Mouse (Mus musculus): Measurements from ENCODE around the gene Angpt4. TPM values are rescaled to one million over a fixed set of nuclear protein-coding genes. Genes with fewer than 3 reads are reported as not detected.

The Angpt4 gene
- total and polyA plus RNA-seq, 3 experiments: 0.04 TPM; not detected in 2

GRCm38 (mm10) chr2:151947617-151948016 lies 36.6 kb downstream of the Angpt4 start:
- in situ Hi-C loops (cut with MboI; ENCODE audit: low pct_ligation_motif_present, low pct_unique_long_range_greater_than_20kb, low sequenced_read_pairs) (no loop called here), dilution Hi-C loops (cut with MboI; ENCODE audit: extremely low pct_ligation_motif_present, extremely low pct_unique_long_range_greater_than_20kb, low sequenced_read_pairs) (no loop called here)
- DNase-seq (ENCODE audit: extremely low read depth): no peak
- no peak overlapping the region for H3K9ac ChIP-seq (ENCODE audit: insufficient read depth, low read depth)
- no peak overlapping the region for H3K4me3 ChIP-seq (replicated peaks in 1 of 3; ENCODE audit: low read depth in 2 of 3, low read length in 2 of 3, poor library complexity in 1 of 3)
- no peaks in the 10 kb centered on the region for H3K9me3 ChIP-seq (replicated peaks; ENCODE audit: low read length)
- H3K79me2 ChIP-seq (replicated peaks; ENCODE audit: control insufficient read depth, extremely low read depth, insufficient read depth, poor library complexity, severe bottlenecking): no peaks in the 10 kb centered on the region
- H3K4me2 ChIP-seq (ENCODE audit: insufficient read depth, low read depth, poor library complexity, severe bottlenecking): no peak overlapping the region
- H3K4me1 ChIP-seq (ENCODE audit: control insufficient read depth in 1 of 2, insufficient read depth in 2 of 2): peaks cover 0 to 4% of the 10 kb centered on the region in 2 experiments; a peak in 1 of 4 replicates
- H3K36me3 ChIP-seq (replicated peaks in 1 of 2; ENCODE audit: control insufficient read depth in 1 of 2, insufficient read depth in 1 of 2, low read length in 1 of 2): no peaks in the 10 kb centered on the region
- H3K27me3 ChIP-seq (replicated peaks): peaks cover 5% of the 10 kb centered on the region
- no peak overlapping the region for H3K27ac ChIP-seq (ENCODE audit: insufficient read depth, low read depth)
- no peak for TF ChIP-seq JUN (IDR thresholded peaks at IDR 0.05; ENCODE audit: insufficient read depth, low read depth, low read length)
- no peak for TF ChIP-seq UBTF (IDR thresholded peaks at IDR 0.05; ENCODE audit: low read depth, low read length)
- TF ChIP-seq MYC (IDR thresholded peaks at IDR 0.05; ENCODE audit: low read depth, low read length): no peak
- no peak for TF ChIP-seq CHD1 (IDR thresholded peaks at IDR 0.05; ENCODE audit: low read depth, low read length)
- TF ChIP-seq HCFC1 (IDR thresholded peaks at IDR 0.05; ENCODE audit: low read depth, low read length): no peak
- no peak for TF ChIP-seq MAFK (IDR thresholded peaks at IDR 0.05; ENCODE audit: insufficient replicate concordance, low read length)
- TF ChIP-seq TCF12 (IDR thresholded peaks at IDR 0.05; ENCODE audit: low read depth, low read length): no peak
- TF ChIP-seq ZKSCAN1 (IDR thresholded peaks at IDR 0.05; ENCODE audit: borderline replicate concordance, low read depth, low read length): no peak
- no peak for TF ChIP-seq CTCF (conservative IDR thresholded peaks at IDR 0.05 in 1 of 2, IDR thresholded peaks at IDR 0.05 in 1 of 2; ENCODE audit: low read depth in 2 of 2, low read length in 2 of 2)
- TF ChIP-seq MAX (IDR thresholded peaks at IDR 0.05; ENCODE audit: low read length): no peak
- no peak for TF ChIP-seq PAX5 (IDR thresholded peaks at IDR 0.05; ENCODE audit: low read length)
- TF ChIP-seq ELF1 (IDR thresholded peaks at IDR 0.05; ENCODE audit: low read depth, low read length): no peak
- no peak for TF ChIP-seq BHLHE40 (IDR thresholded peaks at IDR 0.05; ENCODE audit: low read depth, low read length)
- TF ChIP-seq IRF4 (IDR thresholded peaks at IDR 0.05; ENCODE audit: low read depth, low read length): no peak
- TF ChIP-seq ETS1 (conservative IDR thresholded peaks at IDR 0.05; ENCODE audit: low read depth, low read length): no peak

- TF ChIP-seq CHD2 (IDR thresholded peaks at IDR 0.05; ENCODE audit: low read length) (no peak), BHLHE40 (IDR thresholded peaks at IDR 0.05; ENCODE audit: low read depth, low read length) (no peak), MAX (IDR thresholded peaks at IDR 0.05; ENCODE audit: low read length) (no peak), TCF12 (IDR thresholded peaks at IDR 0.05; ENCODE audit: low read depth, low read length) (no peak), RCOR1 (conservative IDR thresholded peaks at IDR 0.05; ENCODE audit: low read depth, low read length) (no peak), SIN3A (IDR thresholded peaks at IDR 0.05; ENCODE audit: low read length) (no peak), EP300 (IDR thresholded peaks at IDR 0.05; ENCODE audit: low read length) (no peak)
These were observed 37.3 kb downstream of the Angpt4 start for GRCm38 (mm10) chr2:151948311-151948710.

More at GRCm38 (mm10) chr2:151948311-151948710, 37.3 kb downstream of the Angpt4 start:
- in situ Hi-C loops (cut with MboI; ENCODE audit: low pct_ligation_motif_present, low pct_unique_long_range_greater_than_20kb, low sequenced_read_pairs): no loop called here
- H3K9me3 ChIP-seq (replicated peaks; ENCODE audit: low read length): no peaks in the 10 kb centered on the region
- peaks cover 0 to 4% of the 10 kb centered on the region in 2 experiments; a peak in 1 of 4 replicates for H3K4me1 ChIP-seq (ENCODE audit: control insufficient read depth in 1 of 2, insufficient read depth in 2 of 2)
- dilution Hi-C loops (cut with MboI; ENCODE audit: extremely low pct_ligation_motif_present, extremely low pct_unique_long_range_greater_than_20kb, low sequenced_read_pairs): no loop called here
- DNase-seq (ENCODE audit: extremely low read depth): no peak
- no peak overlapping the region for H3K4me3 ChIP-seq (replicated peaks in 1 of 3; ENCODE audit: low read depth in 2 of 3, low read length in 2 of 3, poor library complexity in 1 of 3)
- no peaks in the 10 kb centered on the region for H3K79me2 ChIP-seq (replicated peaks; ENCODE audit: control insufficient read depth, extremely low read depth, insufficient read depth, poor library complexity, severe bottlenecking)
- H3K36me3 ChIP-seq (replicated peaks in 1 of 2; ENCODE audit: control insufficient read depth in 1 of 2, insufficient read depth in 1 of 2, low read length in 1 of 2): no peaks in the 10 kb centered on the region
- H3K4me2 ChIP-seq (ENCODE audit: insufficient read depth, low read depth, poor library complexity, severe bottlenecking): no peak overlapping the region
- H3K27me3 ChIP-seq (replicated peaks): peaks cover 5% of the 10 kb centered on the region
- H3K27ac ChIP-seq (ENCODE audit: insufficient read depth, low read depth): no peak overlapping the region
- H3K9ac ChIP-seq (ENCODE audit: insufficient read depth, low read depth): no peak overlapping the region
